Mouse (Mus musculus): Measurements from ENCODE around the gene Pax1.

The Pax1 gene

GRCm38 (mm10) chr2:147373667-147374007 lies 11.9 kb downstream of the Pax1 start:
- no peak for DNase-seq

GRCm38 (mm10) chr2:147374245-147374644 lies 12.5 kb downstream of the Pax1 start:
- no peak for DNase-seq

- no peak for DNase-seq
Observed at GRCm38 (mm10) chr2:147375019-147375715, 13.4 kb downstream of the Pax1 start.

GRCm38 (mm10) chr2:147378934-147379333 lies 17.2 kb downstream of the Pax1 start:
- DNase-seq = no peak

- no peak for DNase-seq
Observed at GRCm38 (mm10) chr2:147383373-147383772, 21.6 kb downstream of the Pax1 start.

- DNase-seq = no peak
Observed at GRCm38 (mm10) chr2:147386949-147387348, 25.2 kb downstream of the Pax1 start.

GRCm38 (mm10) chr2:147409323-147409722 lies 47.6 kb downstream of the Pax1 start:
- no peak for DNase-seq

- DNase-seq = no peak
Observed at GRCm38 (mm10) chr2:147415037-147415436, 53.3 kb downstream of the Pax1 start.

- DNase-seq = no peak
Observed at GRCm38 (mm10) chr2:147424582-147425255, 63.0 kb downstream of the Pax1 start.

- DNase-seq = no peak
Observed at GRCm38 (mm10) chr2:147429607-147430356, 68.1 kb downstream of the Pax1 start.

- no peak for DNase-seq
Observed at GRCm38 (mm10) chr2:147433120-147433519, 71.4 kb downstream of the Pax1 start.

Data from thymus, postnatal 36 days (tissue).